Mouse (Mus musculus): ENCODE results near the gene Gdf10. TPM values are rescaled to one million over a fixed set of nuclear protein-coding genes. Genes with fewer than 3 reads are reported as not detected.

The Gdf10 gene
- 0.05 TPM in 1 of 2 replicates, not detected in the other for polyA plus RNA-seq (2012; ENCODE audit: low replicate concordance)

GRCm38 (mm10) chr14:33923168-33924070, at the start of gene Gdf10:
Gene Gdf10, plus strand, starts transcription at chr14:33923587.

GRCm38 (mm10) chr14:33940739-33941138, 17.4 kb downstream of the Gdf10 start, which contains the start of gene Gdf2:
Gene Gdf2, plus strand, starts transcription at chr14:33941039.

GRCm38 (mm10) chr14:33953761-33954160, 30.4 kb downstream of the Gdf10 start, which contains the start of gene Rbp3:
Gene Rbp3, plus strand, starts transcription at chr14:33954003.

DNA sequence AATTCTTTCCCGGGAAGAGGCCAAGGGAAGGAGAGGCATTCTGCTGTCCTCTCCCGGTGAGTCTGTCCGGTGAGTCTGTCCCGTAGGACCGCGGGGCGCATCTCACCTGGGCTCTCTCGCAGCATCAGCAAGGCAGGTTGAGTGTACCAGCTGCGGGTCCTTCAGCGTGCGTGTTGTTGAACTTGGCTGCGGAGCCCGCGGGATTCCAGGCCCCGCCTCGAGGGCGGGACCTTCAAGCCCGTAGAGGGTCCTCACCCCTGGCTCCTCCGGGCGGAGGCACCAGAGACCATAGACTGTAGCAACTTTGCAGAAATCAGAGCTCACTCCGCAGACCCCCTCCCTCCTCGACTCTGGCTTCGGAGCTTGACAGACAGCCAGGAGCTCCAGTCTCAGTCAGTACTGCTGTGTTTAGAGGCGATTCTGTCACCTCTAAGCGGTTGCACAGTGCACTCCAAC, 55.2 kb downstream of the Gdf10 start, which contains the start of gene Zfp488:
TSS of gene Zfp488 (minus strand) at position 161 of the 456 bp plus-strand sequence.

Other genes starting within 250 kb of the Gdf10 start
- gene Gdf2, start 17.5 kb downstream of the Gdf10 start, polyA plus RNA-seq (2012; ENCODE audit: low replicate concordance): not detected in 2 replicates
- gene Rbp3, start 30.4 kb downstream of the Gdf10 start, polyA plus RNA-seq (2012; ENCODE audit: low replicate concordance): not detected in 2 replicates
- not detected in 2 replicates for gene Zfp488, start 55.2 kb downstream of the Gdf10 start, polyA plus RNA-seq (2012; ENCODE audit: low replicate concordance)
- gene Gm30083, start 91.6 kb downstream of the Gdf10 start, polyA plus RNA-seq (2012; ENCODE audit: low replicate concordance): not detected in 2 replicates
- gene Gm5460, start 93.2 kb downstream of the Gdf10 start, polyA plus RNA-seq (2012; ENCODE audit: low replicate concordance): not detected in 2 replicates
- gene Antxrl, start 129.1 kb downstream of the Gdf10 start, polyA plus RNA-seq (2012; ENCODE audit: low replicate concordance): not detected in 2 replicates
- gene Anxa8, start 162.4 kb downstream of the Gdf10 start, polyA plus RNA-seq (2012; ENCODE audit: low replicate concordance): not detected in 2 replicates
- gene A630023A22Rik, start 179.2 kb downstream of the Gdf10 start, polyA plus RNA-seq (2012; ENCODE audit: low replicate concordance): not detected in 2 replicates
- gene Npy4r, start 228.9 kb downstream of the Gdf10 start, polyA plus RNA-seq (2012; ENCODE audit: low replicate concordance): not detected in 2 replicates

All from leukemia stem cell, adult 10-12 weeks (primary cell).